Mouse (Mus musculus): ENCODE results near the gene Bmf. TPM values are rescaled to one million over a fixed set of nuclear protein-coding genes. Genes with fewer than 3 reads are reported as not detected.
A peak's percentile ranks its signal among the peaks of the same experiment; 100 is the strongest.

Bmf gene
- polyA plus RNA-seq (2021): 12.0 TPM

DNA sequence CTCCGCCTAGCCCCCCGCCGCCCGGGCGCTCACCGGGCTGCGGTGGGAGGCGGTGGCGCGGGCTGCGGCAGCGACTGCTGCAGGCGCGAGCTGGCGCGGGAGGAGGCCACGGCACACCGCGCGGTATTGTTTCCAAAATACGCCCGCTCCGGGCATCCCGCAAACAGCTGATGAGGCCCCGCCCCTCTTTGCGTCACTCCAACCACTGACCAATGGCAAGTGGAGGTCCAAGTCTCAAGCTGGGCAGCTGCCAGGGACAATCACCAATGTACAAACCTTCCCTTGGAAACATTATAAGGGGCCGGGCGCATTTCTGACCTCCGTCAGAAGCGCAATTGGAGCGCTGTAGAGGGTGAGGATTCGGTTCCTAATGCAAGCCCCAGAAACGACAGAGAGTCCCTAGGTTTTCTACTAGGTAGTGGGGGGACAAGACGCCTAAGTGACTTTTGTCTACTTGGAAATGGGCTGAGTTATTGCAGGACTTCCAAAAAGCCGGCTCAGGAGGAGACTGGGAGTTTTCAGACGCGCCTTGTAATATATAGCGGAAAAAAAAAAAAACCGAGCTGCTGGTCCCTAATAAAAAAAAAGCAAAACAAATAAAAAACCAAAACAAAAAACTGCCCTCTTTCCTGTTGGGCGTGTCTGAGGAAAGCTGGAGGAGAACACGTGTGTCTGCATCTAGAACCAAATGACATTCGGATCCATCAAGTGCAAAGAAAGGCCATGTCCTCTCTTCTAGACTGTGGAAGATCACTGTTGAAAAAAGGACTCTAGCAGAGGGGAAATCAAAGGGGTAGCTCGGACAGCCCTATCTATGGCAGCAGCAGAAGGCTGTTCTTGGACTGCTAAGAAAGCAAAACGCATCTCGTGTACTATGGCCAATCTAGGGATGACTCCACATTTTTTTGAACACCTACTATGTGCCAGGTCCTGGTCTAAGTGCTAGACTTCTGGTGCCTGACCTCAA lies at the start of gene Bmf:
Gene Bmf (minus strand): TSS at position 181 of the 967 bp plus-strand sequence.
- ChIA-PET CTCF (interaction anchor here (1.1 to 1.8 kb wide), 2 partner anchors 24 to 63 kb away, joined by 4 to 9 read pairs; no protein-coding TSS in a partner anchor), POLR2A (interaction anchor here (0.9 to 1.5 kb wide), 3 partner anchors 9 to 26 kb away, joined by 4 to 5 read pairs (median 5); no protein-coding TSS in a partner anchor)
- in situ Hi-C loops (cut with MboI; ENCODE audit: low pct_unique_long_range_greater_than_20kb): loop anchor here (5.0 kb wide), 1 partner anchor 53 kb away; no protein-coding TSS in a partner anchor
- peak; percentile 68 for ATAC-seq
- H3K27me3 ChIP-seq: no peaks in the 10 kb centered on the region
- no peak for TF ChIP-seq CTCF (IDR thresholded peaks at IDR 0.05)
- peak; percentile 90 for DNase-seq (ENCODE audit: low read depth, low spot score)

GRCm38 (mm10) chr2:118599087-118599486 lies 49.6 kb upstream of the Bmf start:
- no peak for TF ChIP-seq CTCF (IDR thresholded peaks at IDR 0.05)
- no peaks in the 10 kb centered on the region for H3K27me3 ChIP-seq
- CTCF ChIA-PET: interaction anchor here (1.2 to 1.3 kb wide), 2 partner anchors 51 to 53 kb away, joined by 3 to 5 read pairs; no protein-coding TSS in a partner anchor
- POLR2A ChIA-PET: interaction anchor here (0.6 to 1.2 kb wide), 4 partner anchors 69 to 304 kb away, joined by 3 to 5 read pairs (median 3); no protein-coding TSS in a partner anchor
- no peak for DNase-seq (ENCODE audit: low read depth, low spot score)
- no peak for ATAC-seq
- in situ Hi-C loops (cut with MboI; ENCODE audit: low pct_unique_long_range_greater_than_20kb): no loop called here

DNA sequence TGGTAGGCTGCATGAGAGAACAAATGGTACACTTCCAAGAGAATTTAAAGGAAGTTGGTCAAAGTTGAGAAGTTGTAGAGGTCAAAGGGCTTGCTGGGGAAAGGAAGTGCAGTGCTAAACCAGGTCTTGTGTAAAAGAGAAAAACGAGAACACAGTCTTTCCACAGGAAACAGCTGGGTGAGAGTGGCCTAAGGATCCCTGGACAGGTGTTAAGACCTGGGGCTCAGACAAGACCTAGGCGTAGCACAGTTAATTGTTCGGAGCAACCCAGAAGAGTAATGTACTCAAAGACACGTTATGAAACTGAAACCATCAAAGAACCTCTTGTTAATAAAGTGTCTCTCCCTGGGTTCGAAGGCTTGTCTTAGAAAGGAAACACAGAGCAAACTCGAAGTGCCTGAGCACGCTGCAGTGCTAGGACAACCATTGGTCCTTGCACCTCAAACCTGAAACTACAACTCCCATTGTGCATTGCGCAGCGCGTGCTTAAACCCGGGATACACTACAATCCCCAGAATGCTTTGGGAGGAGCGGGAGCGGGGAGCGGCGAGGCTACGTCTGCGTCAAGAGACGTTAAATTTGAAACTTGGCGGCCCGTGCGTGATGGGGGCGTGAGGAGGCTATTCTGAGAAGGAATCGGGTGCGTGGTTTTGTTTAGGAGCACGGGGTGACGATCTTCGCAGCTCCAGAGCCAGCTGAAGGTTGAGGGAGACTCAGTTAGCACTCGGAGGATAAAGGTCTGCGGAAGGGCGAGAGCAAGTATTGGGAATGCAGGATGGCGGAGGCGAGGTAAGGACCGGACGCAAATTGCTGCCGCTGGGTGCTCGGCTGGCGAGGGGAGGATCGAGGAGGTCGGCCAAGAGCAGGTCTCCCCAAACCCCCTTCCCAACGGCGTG lies 48.4 kb upstream of the Bmf start, which contains the start of gene Bub1b:
Gene Bub1b (plus strand): TSS at position 539 of the 896 bp plus-strand sequence.
- DNase-seq (ENCODE audit: low read depth, low spot score) (no peak), ATAC-seq (peak; percentile 35)
- CTCF ChIA-PET: interaction anchor here (1.1 kb wide), 1 partner anchor 10 kb away, joined by 3 read pairs; no protein-coding TSS in a partner anchor
- in situ Hi-C loops (cut with MboI; ENCODE audit: low pct_unique_long_range_greater_than_20kb): no loop called here
- no peaks in the 10 kb centered on the region for H3K27me3 ChIP-seq
- TF ChIP-seq CTCF (IDR thresholded peaks at IDR 0.05): no peak
- POLR2A ChIA-PET: no interaction called here

DNA sequence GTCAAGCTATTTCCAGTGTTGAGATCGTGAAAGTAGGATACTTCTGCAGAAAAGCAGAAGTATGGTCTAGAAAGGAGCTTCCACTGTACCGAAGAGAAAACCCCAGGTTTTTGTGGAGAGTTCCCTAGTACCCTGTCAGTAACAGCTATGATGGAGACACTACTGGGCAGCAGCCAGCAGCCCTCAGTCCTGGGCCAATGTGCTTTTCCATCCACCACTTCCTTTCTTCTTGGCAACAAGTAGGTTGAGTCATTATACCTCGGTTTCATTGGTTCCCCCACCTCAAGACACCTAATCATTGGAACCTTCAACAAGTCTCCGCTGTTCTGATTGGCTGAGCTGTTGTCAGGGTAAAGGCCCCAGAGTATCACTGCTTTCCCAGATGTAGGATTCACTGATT lies 41.6 kb upstream of the Bmf start:
- DNase-seq (ENCODE audit: low read depth, low spot score) (no peak), ATAC-seq (no peak)
- in situ Hi-C loops (cut with MboI; ENCODE audit: low pct_unique_long_range_greater_than_20kb): no loop called here
- peaks cover 9% of the 10 kb centered on the region for H3K27me3 ChIP-seq
- POLR2A ChIA-PET: no interaction called here
- CTCF ChIA-PET: no interaction called here
- TF ChIP-seq CTCF (IDR thresholded peaks at IDR 0.05): no peak

DNA sequence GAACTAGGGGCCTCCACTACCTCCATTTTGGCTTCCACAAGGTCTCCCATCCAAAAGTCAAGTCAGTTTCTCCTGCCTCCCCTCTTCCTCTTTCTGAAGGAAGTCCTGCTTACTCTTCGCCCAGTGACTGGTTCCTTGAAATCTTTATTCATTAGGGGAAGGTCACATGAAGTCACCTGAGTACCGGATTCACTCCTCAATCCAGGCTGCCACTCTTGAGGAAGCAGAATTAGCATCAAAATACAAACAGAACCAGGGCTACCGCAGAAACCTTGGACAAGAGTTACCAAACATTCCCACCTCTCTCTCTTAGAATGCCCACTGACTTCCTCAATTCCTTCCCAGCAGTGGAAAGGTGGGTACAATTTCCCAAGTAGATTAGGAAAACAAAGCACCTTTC lies 38.2 kb upstream of the Bmf start:
- DNase-seq (ENCODE audit: low read depth, low spot score): no peak
- TF ChIP-seq CTCF (IDR thresholded peaks at IDR 0.05): no peak
- ChIA-PET POLR2A (no interaction called here), CTCF (no interaction called here)
- ATAC-seq: no peak
- H3K27me3 ChIP-seq: peaks cover 9% of the 10 kb centered on the region
- in situ Hi-C loops (cut with MboI; ENCODE audit: low pct_unique_long_range_greater_than_20kb): no loop called here

DNA sequence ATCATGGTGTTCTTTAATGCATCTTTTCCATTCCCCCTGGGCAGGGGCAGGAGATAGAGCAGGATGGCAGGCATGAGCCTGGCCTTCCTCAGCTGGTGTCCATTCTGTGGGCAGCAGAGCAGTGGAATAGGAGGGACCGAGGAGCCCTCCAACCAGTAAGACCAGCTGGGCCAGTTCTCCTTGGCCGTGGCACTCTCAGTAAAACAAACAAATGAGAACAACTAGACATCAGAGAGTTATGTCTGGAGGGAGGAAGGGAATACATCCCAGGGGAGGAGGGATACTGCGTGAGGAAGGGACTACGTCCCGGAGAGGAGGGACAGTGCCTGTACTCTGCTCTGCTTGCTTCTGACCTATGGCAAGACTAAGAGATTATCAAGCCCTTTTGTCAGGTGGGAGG lies 36.5 kb upstream of the Bmf start:
- CTCF ChIA-PET: no interaction called here
- DNase-seq (ENCODE audit: low read depth, low spot score) (no peak), ATAC-seq (no peak)
- POLR2A ChIA-PET: no interaction called here
- in situ Hi-C loops (cut with MboI; ENCODE audit: low pct_unique_long_range_greater_than_20kb): no loop called here
- TF ChIP-seq CTCF (IDR thresholded peaks at IDR 0.05): no peak
- peaks cover 9% of the 10 kb centered on the region for H3K27me3 ChIP-seq

- CTCF ChIA-PET: no interaction called here
- ATAC-seq: no peak
- POLR2A ChIA-PET: no interaction called here
- TF ChIP-seq CTCF (IDR thresholded peaks at IDR 0.05): no peak
- DNase-seq (ENCODE audit: low read depth, low spot score): no peak
- in situ Hi-C loops (cut with MboI; ENCODE audit: low pct_unique_long_range_greater_than_20kb): no loop called here
- no peaks in the 10 kb centered on the region for H3K27me3 ChIP-seq
Measured at GRCm38 (mm10) chr2:118573135-118573534, 23.6 kb upstream of the Bmf start.

DNA sequence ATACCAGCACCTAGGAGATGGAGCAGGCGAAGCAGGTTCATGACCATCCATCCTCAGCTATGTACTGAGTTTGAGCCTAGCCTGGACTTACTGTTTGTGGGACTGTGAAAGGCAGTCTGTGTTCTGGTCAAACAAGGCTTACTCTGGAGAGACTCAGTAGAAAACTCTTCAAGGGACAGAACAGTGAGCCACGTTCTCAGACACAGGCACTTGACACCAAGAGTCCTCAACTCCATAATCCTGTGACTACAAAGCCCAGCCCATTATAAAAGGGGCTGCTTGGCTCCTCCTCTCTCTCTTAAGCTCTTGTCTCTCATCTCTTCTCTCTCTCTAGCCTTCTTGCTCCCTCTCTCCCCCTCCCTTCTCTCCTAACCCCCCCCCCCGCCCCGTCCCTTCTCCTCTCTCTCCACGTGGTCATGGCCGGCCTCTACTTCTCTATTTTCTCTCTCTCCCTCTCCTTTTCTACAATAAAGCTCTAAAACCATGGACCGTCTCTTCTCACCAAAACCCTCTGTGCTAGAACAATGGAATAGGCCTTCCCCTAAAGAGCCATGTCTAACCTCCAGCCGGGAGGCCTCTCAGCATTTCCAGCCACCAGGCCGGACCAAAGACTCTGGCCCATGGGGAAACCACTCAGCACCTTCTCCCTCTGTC lies 22.8 kb upstream of the Bmf start:
- ATAC-seq: no peak
- CTCF ChIA-PET: no interaction called here

DNA sequence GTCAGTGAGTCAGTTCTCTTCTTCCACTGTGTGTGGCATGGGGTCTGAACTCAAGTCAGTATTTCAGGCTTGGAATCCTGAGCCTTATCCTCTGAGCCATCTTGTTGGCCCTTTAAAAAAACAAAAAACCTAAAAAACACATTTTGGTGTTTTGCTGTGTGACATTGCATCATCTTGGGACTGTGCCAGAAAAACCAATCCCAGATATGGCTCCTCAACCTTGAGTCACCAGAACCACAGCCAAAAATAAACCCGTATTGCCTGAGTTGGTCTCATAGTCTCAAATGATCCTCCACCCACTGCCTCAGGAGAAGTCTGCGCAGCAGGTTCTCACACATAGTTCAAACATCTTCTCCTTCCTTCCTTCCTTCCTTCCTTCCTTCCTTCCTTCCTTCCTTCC lies 21.5 kb upstream of the Bmf start:
- ATAC-seq (no peak), DNase-seq (ENCODE audit: low read depth, low spot score) (no peak)
- no peaks in the 10 kb centered on the region for H3K27me3 ChIP-seq
- TF ChIP-seq CTCF (IDR thresholded peaks at IDR 0.05): no peak
- CTCF ChIA-PET: no interaction called here
- POLR2A ChIA-PET: no interaction called here
- in situ Hi-C loops (cut with MboI; ENCODE audit: low pct_unique_long_range_greater_than_20kb): no loop called here

More for the DNA sequence above, 22.8 kb upstream of the Bmf start:
- POLR2A ChIA-PET: no interaction called here
- DNase-seq (ENCODE audit: low read depth, low spot score): no peak
- in situ Hi-C loops (cut with MboI; ENCODE audit: low pct_unique_long_range_greater_than_20kb): no loop called here
- no peak for TF ChIP-seq CTCF (IDR thresholded peaks at IDR 0.05)
- no peaks in the 10 kb centered on the region for H3K27me3 ChIP-seq

- H3K27me3 ChIP-seq: no peaks in the 10 kb centered on the region
- TF ChIP-seq CTCF (IDR thresholded peaks at IDR 0.05): no peak
- in situ Hi-C loops (cut with MboI; ENCODE audit: low pct_unique_long_range_greater_than_20kb): no loop called here
- ATAC-seq (no peak), DNase-seq (ENCODE audit: low read depth, low spot score) (no peak)
- POLR2A ChIA-PET: no interaction called here
- CTCF ChIA-PET: interaction anchor here (0.7 kb wide), 1 partner anchor 22 kb away, joined by 3 read pairs; no protein-coding TSS in a partner anchor
Measured at GRCm38 (mm10) chr2:118567179-118567578, 17.7 kb upstream of the Bmf start.
